ENCODE assay signal across 9 mouse cellular contexts in the genomic region with DNA sequence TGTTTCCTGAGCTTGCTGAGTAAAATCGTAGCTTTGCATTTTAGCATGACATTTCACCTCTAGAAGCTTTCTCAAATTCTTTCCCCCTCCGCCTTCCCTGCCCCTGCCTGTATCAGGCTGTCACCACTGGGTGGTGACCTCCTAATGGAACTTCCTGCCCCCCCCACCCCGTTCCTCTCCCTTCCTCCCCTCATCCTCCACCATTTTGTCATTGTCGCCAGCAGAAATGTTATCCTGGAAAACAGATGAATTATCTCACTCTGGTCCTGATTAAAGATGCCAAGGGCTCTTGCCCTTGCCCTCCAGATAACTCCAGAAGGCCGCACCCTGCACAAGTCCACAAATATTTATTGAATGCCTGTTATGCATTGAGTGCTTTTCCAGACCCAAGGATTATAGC. TPM values are rescaled to one million over a fixed set of nuclear protein-coding genes. Genes with fewer than 3 reads are reported as not detected.
DNase-seq lines count a peak whose midpoint lies in the region; ATAC-seq and TF ChIP-seq lines count a peak whose summit lies in the region.
"Had no signal": no experiment of that assay in that cellular context is flagged by ENCODE, and none has a peak within 500 bp of the region (broad histone marks: within the 10 kb centered on the region; RNA-seq: fewer than 3 reads in every experiment).

No protein-coding gene starts in this region.

- H3K4me1 ChIP-seq in heart, embryonic 11.5 days (ENCODE audit: control insufficient read depth, insufficient read depth, low read length): peaks cover 75% of the 10 kb centered on the region
- H3K4me1 ChIP-seq in heart, postnatal 0 days (ENCODE audit: control insufficient read depth, insufficient read depth): peaks cover 41% of the 10 kb centered on the region
- peaks cover 32% of the 10 kb centered on the region for H3K4me1 ChIP-seq in liver, embryonic 13.5 days (replicated peaks)
- H3K4me1 ChIP-seq in midbrain, embryonic 16.5 days (ENCODE audit: control insufficient read depth, insufficient read depth, low read length): peaks cover 70% of the 10 kb centered on the region

- no peak overlapping the region for H3K9ac ChIP-seq in heart, embryonic 11.5 days (ENCODE audit: low read depth, low read length)
- no peak overlapping the region for H3K9ac ChIP-seq in heart, postnatal 0 days (replicated peaks; ENCODE audit: low read depth, low read length)
- H3K9ac ChIP-seq in liver, embryonic 13.5 days: no peak overlapping the region
- H3K9ac ChIP-seq in midbrain, embryonic 16.5 days (ENCODE audit: low read depth, low read length): no peak overlapping the region

- TF ChIP-seq CTCF in heart, postnatal 0 days (IDR thresholded peaks at IDR 0.05; ENCODE audit: low read depth): no peak

- H3K36me3 ChIP-seq in heart, embryonic 11.5 days (ENCODE audit: control insufficient read depth, insufficient read depth, low read length): no peaks in the 10 kb centered on the region
- peaks cover 8% of the 10 kb centered on the region for H3K36me3 ChIP-seq in heart, postnatal 0 days (replicated peaks; ENCODE audit: control insufficient read depth, insufficient read depth, low read length)
- H3K36me3 ChIP-seq in liver, embryonic 13.5 days: peaks cover 4% of the 10 kb centered on the region; the same call in 1 of the 2 replicates
- H3K36me3 ChIP-seq in midbrain, embryonic 16.5 days (ENCODE audit: control insufficient read depth, insufficient read depth, low read length): no peaks in the 10 kb centered on the region

- H3K27ac ChIP-seq in heart, embryonic 11.5 days (ENCODE audit: low read depth, low read length): peak overlapping the region; percentile 22
- H3K27ac ChIP-seq in heart, postnatal 0 days (ENCODE audit: low read depth): peak overlapping the region; percentile 48; the same call in 1 of the 2 replicates
- no peak overlapping the region for H3K27ac ChIP-seq in liver, embryonic 13.5 days
- H3K27ac ChIP-seq in midbrain, embryonic 16.5 days (ENCODE audit: low read length): peak overlapping the region; percentile 19; the same call in 1 of the 2 replicates

- no peak for ATAC-seq in heart, embryonic 11.5 days (replicated peaks; ENCODE audit: insufficient number of reproducible peaks, low FRiP score, low TSS enrichment)
- ATAC-seq in heart, postnatal 0 days (ENCODE audit: insufficient read depth, low read depth): no peak; the same call in 1 of the 2 replicates
- ATAC-seq in liver, embryonic 13.5 days (ENCODE audit: low read depth): peak; percentile 63; the same call in 1 of the 2 replicates
- no peak for ATAC-seq in midbrain, embryonic 16.5 days

- peak overlapping the region; percentile 36 for H3K4me2 ChIP-seq in heart, embryonic 11.5 days
- no peak overlapping the region for H3K4me2 ChIP-seq in heart, postnatal 0 days (ENCODE audit: low read depth, low read length)
- H3K4me2 ChIP-seq in liver, embryonic 13.5 days: no peak overlapping the region
- no peak overlapping the region for H3K4me2 ChIP-seq in midbrain, embryonic 16.5 days (ENCODE audit: low read length)

- H3K4me3 ChIP-seq in heart, embryonic 11.5 days (ENCODE audit: low read depth, low read length): no peak overlapping the region
- H3K4me3 ChIP-seq in heart, postnatal 0 days (ENCODE audit: low read depth, low read length): no peak overlapping the region
- no peak overlapping the region for H3K4me3 ChIP-seq in liver, embryonic 13.5 days (replicated peaks)
- H3K4me3 ChIP-seq in midbrain, embryonic 16.5 days (ENCODE audit: low read depth, low read length): no peak overlapping the region

- 22% methylated on average over 5 of the region's 5 CpGs for WGBS in heart, embryonic 11.5 days (ENCODE audit: insufficient replicate concordance)
- 18% methylated on average over 5 of the region's 5 CpGs for WGBS in heart, postnatal 0 days
- 40% methylated on average over 5 of the region's 5 CpGs for WGBS in liver, embryonic 13.5 days (ENCODE audit: insufficient replicate concordance)
- 45% methylated on average over 5 of the region's 5 CpGs for WGBS in midbrain, embryonic 16.5 days

- TF ChIP-seq EP300 in heart, postnatal 0 days (IDR thresholded peaks at IDR 0.05; ENCODE audit: low read depth): no peak

- no peak for DNase-seq in heart, adult 9 months (ENCODE audit: low spot score in 2 of 2)
- peak; percentile 60 for DNase-seq in heart, postnatal 0 days (ENCODE audit: low spot score)
- no peak for DNase-seq in liver, embryonic 13.5 days
- DNase-seq in adrenal gland, postnatal 10 days: no peak
- DNase-seq in right cerebral cortex, postnatal 25 days: no peak
- no peak for DNase-seq in B cell, adult 2 months

- no peaks in the 10 kb centered on the region for H3K27me3 ChIP-seq in heart, embryonic 11.5 days (ENCODE audit: control insufficient read depth, insufficient read depth, low read length)
- H3K27me3 ChIP-seq in heart, postnatal 0 days (ENCODE audit: control insufficient read depth, insufficient read depth, low read length): no peaks in the 10 kb centered on the region
- no peaks in the 10 kb centered on the region for H3K27me3 ChIP-seq in liver, embryonic 13.5 days
- H3K27me3 ChIP-seq in midbrain, embryonic 16.5 days (ENCODE audit: control insufficient read depth, insufficient read depth, low read depth, low read length): no peaks in the 10 kb centered on the region
- H3K27me3 ChIP-seq: CH12.LX had no signal

- no peaks in the 10 kb centered on the region for H3K9me3 ChIP-seq in heart, embryonic 11.5 days (replicated peaks; ENCODE audit: control insufficient read depth, low read length)
- no peaks in the 10 kb centered on the region for H3K9me3 ChIP-seq in heart, postnatal 0 days (replicated peaks; ENCODE audit: control insufficient read depth, low read length)
- no peaks in the 10 kb centered on the region for H3K9me3 ChIP-seq in liver, embryonic 13.5 days (replicated peaks)
- no peaks in the 10 kb centered on the region for H3K9me3 ChIP-seq in midbrain, embryonic 16.5 days (replicated peaks; ENCODE audit: control insufficient read depth, low read length, poor library complexity, severe bottlenecking)

RNA-seq across cellular contexts. Expression of a gene that starts 57.0 kb away (rescaled TPM):
- 11.6 and 12.9 TPM in 2 replicates for polyA plus RNA-seq in heart, embryonic 11.5 days (2014; fragmentation: Nextera tagmentation; extraction: Ambion mirVana)
- total RNA-seq in heart, postnatal 0 days (2014; rRNA removed; ENCODE audit: low replicate concordance): 6.4 and 9.9 TPM in 2 replicates
- 6.3 and 6.4 TPM in 2 replicates for polyA plus RNA-seq in heart, postnatal 0 days (2015; fragmentation: Nextera tagmentation; extraction: Ambion mirVana)
- 1.9 and 2.2 TPM in 2 replicates for polyA plus RNA-seq in liver, embryonic 13.5 days (2015; fragmentation: Nextera tagmentation; extraction: Ambion mirVana)
- 5.2 and 6.7 TPM in 2 replicates for polyA plus RNA-seq in midbrain, embryonic 16.5 days (2015; fragmentation: Nextera tagmentation; extraction: Ambion mirVana)
- total RNA-seq in adrenal gland, postnatal 10 days (2021): 10 to 100 TPM in 1 of 2 experiments, 1 to 10 TPM in 1; 9.9 to 20.0 TPM
